Mouse (Mus musculus) kidney, postnatal 0 days (tissue): ENCODE data around the gene Atp2a3. TPM values are rescaled to one million over a fixed set of nuclear protein-coding genes. Genes with fewer than 3 reads are reported as not detected.
A peak's percentile ranks its signal among the peaks of the same experiment; 100 is the strongest.

Experiments used
- ATAC-seq: fragments of 200-750 bp; cut with Nextera tagmentation; replicated peaks from 2 replicates; pipeline ENCODE4 v1.8.0; 2017; ENCODE audit warnings: low read depth, moderate number of reproducible peaks, moderate TSS enrichment, moderate library complexity; ENCODE audit not compliant: low FRiP score
- DNase-seq: peaks from one replicate; pipeline ENCODE4 v3.0.0-alpha.2; 2016; ENCODE audit warnings: low spot score
- H3K27ac ChIP-seq: fragments of 300-500 bp; sonication (generic); 2 replicates; pipeline ENCODE4 v1.5.1; 2014; ENCODE audit warnings: mild to moderate bottlenecking
- H3K27me3 ChIP-seq: fragments of 300-500 bp; sonication (generic); 2 replicates; pipeline ENCODE4 v1.6.1; 2014; ENCODE audit warnings: low read length, mixed read lengths; ENCODE audit not compliant: insufficient read depth
- H3K36me3 ChIP-seq: fragments of 300-500 bp; sonication (generic); 2 replicates; pipeline ENCODE4 v1.6.1; 2014; ENCODE audit warnings: low read length, mixed read lengths; ENCODE audit not compliant: insufficient read depth
- H3K4me1 ChIP-seq: fragments of 300-500 bp; sonication (generic); replicated peaks from 2 replicates; pipeline ENCODE4 v1.6.1; 2014; ENCODE audit warnings: antibody characterized with exemption, low read length, mixed read lengths; ENCODE audit not compliant: insufficient read depth
- H3K4me2 ChIP-seq: fragments of 300-500 bp; sonication (generic); 2 replicates; pipeline ENCODE4 v1.6.1; 2014; ENCODE audit warnings: mild to moderate bottlenecking, low read length, moderate library complexity, mixed read lengths
- H3K4me3 ChIP-seq: fragments of 300-500 bp; sonication (generic); replicated peaks from 2 replicates; pipeline ENCODE4 v1.5.1; 2014; ENCODE audit warnings: low read depth, low read length
- H3K9ac ChIP-seq: fragments of 300-500 bp; sonication (generic); 2 replicates; pipeline ENCODE4 v1.6.1; 2014; ENCODE audit warnings: low read depth, low read length
- H3K9me3 ChIP-seq: fragments of 300-500 bp; sonication (generic); replicated peaks from 2 replicates; pipeline ENCODE4 v1.6.1; 2016; ENCODE audit warnings: low read length, inconsistent platforms, mixed read lengths
- CTCF ChIP-seq: IDR thresholded peaks from 2 replicates; pipeline ENCODE4 v1.5.1; 2016; ENCODE audit warnings: antibody characterized with exemption, low read depth, mild to moderate bottlenecking, moderate library complexity
- WGBS: fragments of 180-500 bp; shearing (Covaris S2); extraction: QIAGEN DNeasy Blood & Tissue Kit; methylation state at CpG from one replicate; pipeline ENCODE4 v1.1.7; 2014; 5-methylcytosine and 5-hydroxymethylcytosine counted together
- polyA plus RNA-seq: library from polyadenylated mRNA; unstranded; fragments of >200 nt; fragmentation: Nextera tagmentation; extraction: Ambion mirVana; gene quantifications from 2 replicates; pipeline ENCODE4 v1.2.1, GENCODE M21; 2015

Gene Atp2a3
- polyA plus RNA-seq, 1 experiment from 2014 or later = 9.9 TPM

- WGBS = 75% methylated on average over 6 of the region's 6 CpGs
- no peak overlapping the region for H3K27ac ChIP-seq
- H3K36me3 ChIP-seq = no peaks in the 10 kb centered on the region
- H3K9ac ChIP-seq = no peak overlapping the region
- ATAC-seq = no peak
- no peak overlapping the region for H3K4me2 ChIP-seq
- peaks cover 13% of the 10 kb centered on the region; the same call in 1 of the 2 replicates for H3K4me1 ChIP-seq
- H3K27me3 ChIP-seq = no peaks in the 10 kb centered on the region; the same call in 1 of the 2 replicates
- TF ChIP-seq CTCF = no peak
- H3K4me3 ChIP-seq = no peak overlapping the region
- DNase-seq = no peak
- H3K9me3 ChIP-seq = no peaks in the 10 kb centered on the region
These were observed 55.1 kb downstream of the Atp2a3 start for GRCm38 (mm10) chr11:73016103-73016420.

- Histone ChIP-seq H3K4me1 (peaks cover 13% of the 10 kb centered on the region; the same call in 1 of the 2 replicates), H3K4me3 (peak within 1 kb of the TSS; percentile 68), H3K9ac (peak within 1 kb of the TSS; percentile 59), H3K4me2 (peak within 1 kb of the TSS; percentile 99), H3K27ac (no peak within 1 kb of the TSS), H3K27me3 (no peaks in the 10 kb centered on the region; the same call in 1 of the 2 replicates), H3K36me3 (no peaks in the 10 kb centered on the region), H3K9me3 (no peaks in the 10 kb centered on the region)
- peak; percentile 94 for DNase-seq
- WGBS = under 1% methylated on average over 55 of the region's 57 CpGs
- peak; percentile 94 for ATAC-seq
- no peak for TF ChIP-seq CTCF
These were observed 57.6 kb downstream of the Atp2a3 start, which contains the start of gene Camkk1 for GRCm38 (mm10) chr11:73018471-73019146. TSS of gene Camkk1 (plus strand) at chr11:73019008.

GRCm38 (mm10) chr11:73019147-73019795 lies 58.3 kb downstream of the Atp2a3 start:
- peak overlapping the region; percentile 68 for H3K4me3 ChIP-seq
- peak overlapping the region; percentile 59 for H3K9ac ChIP-seq
- H3K4me1 ChIP-seq = peaks cover 15% of the 10 kb centered on the region; the same call in 1 of the 2 replicates
- H3K27me3 ChIP-seq = no peaks in the 10 kb centered on the region; the same call in 1 of the 2 replicates
- peak overlapping the region; percentile 99 for H3K4me2 ChIP-seq
- WGBS = under 1% methylated on average over 43 of the region's 46 CpGs
- no peak for TF ChIP-seq CTCF
- ATAC-seq = peak; percentile 23; the same call in 1 of the 2 replicates
- no peak overlapping the region for H3K27ac ChIP-seq
- H3K9me3 ChIP-seq = no peaks in the 10 kb centered on the region
- no peaks in the 10 kb centered on the region for H3K36me3 ChIP-seq
- peak; percentile 24 for DNase-seq

GRCm38 (mm10) chr11:73020953-73021800 lies 60.2 kb downstream of the Atp2a3 start:
- H3K9me3 ChIP-seq = no peaks in the 10 kb centered on the region
- DNase-seq (no peak), ATAC-seq (no peak)
- H3K9ac ChIP-seq = no peak overlapping the region
- H3K4me2 ChIP-seq = no peak overlapping the region
- 61% methylated on average over 7 of the region's 7 CpGs for WGBS
- H3K4me1 ChIP-seq = peaks cover 21% of the 10 kb centered on the region; the same call in 1 of the 2 replicates
- no peaks in the 10 kb centered on the region; the same call in 1 of the 2 replicates for H3K27me3 ChIP-seq
- TF ChIP-seq CTCF = no peak
- no peaks in the 10 kb centered on the region for H3K36me3 ChIP-seq
- H3K27ac ChIP-seq = no peak overlapping the region
- H3K4me3 ChIP-seq = no peak overlapping the region

- H3K9ac ChIP-seq = no peak overlapping the region
- no peaks in the 10 kb centered on the region for H3K9me3 ChIP-seq
- H3K27me3 ChIP-seq = no peaks in the 10 kb centered on the region
- H3K27ac ChIP-seq = no peak overlapping the region
- no peak for DNase-seq
- no peak for TF ChIP-seq CTCF
- H3K4me1 ChIP-seq = peaks cover 21% of the 10 kb centered on the region; the same call in 1 of the 2 replicates
- no peak overlapping the region for H3K4me3 ChIP-seq
- H3K4me2 ChIP-seq = no peak overlapping the region
- ATAC-seq = no peak
- 43% methylated on average over 9 of the region's 9 CpGs for WGBS
- no peaks in the 10 kb centered on the region for H3K36me3 ChIP-seq
These were observed 62.1 kb downstream of the Atp2a3 start for GRCm38 (mm10) chr11:73023099-73023498.

- Histone ChIP-seq H3K4me2 (no peak overlapping the region), H3K4me3 (no peak overlapping the region), H3K9ac (no peak overlapping the region), H3K27ac (no peak overlapping the region), H3K4me1 (peaks cover 16% of the 10 kb centered on the region; the same call in 1 of the 2 replicates), H3K27me3 (no peaks in the 10 kb centered on the region), H3K36me3 (no peaks in the 10 kb centered on the region), H3K9me3 (no peaks in the 10 kb centered on the region)
- 75% methylated on average over 4 of the region's 4 CpGs for WGBS
- TF ChIP-seq CTCF = no peak
- ATAC-seq (no peak), DNase-seq (no peak)
These were observed 62.9 kb downstream of the Atp2a3 start for GRCm38 (mm10) chr11:73023827-73024226.
